Mouse (Mus musculus) c-Kit-positive CD71-negative TER-119-negative erythroid progenitor cells, embryonic 14.5 days (primary cell): ENCODE data around the gene Ppp1r9a.
"Not testable (repeated sequence)": the region's sequence is repeated elsewhere in the genome, so short reads cannot be mapped to it uniquely, and the experiment has no call there.

Experiments used
- DNase-seq: peaks from one replicate; pipeline ENCODE4 v3.0.0-alpha.2; 2013; ENCODE audit warnings: low read depth

Ppp1r9a gene

DNA sequence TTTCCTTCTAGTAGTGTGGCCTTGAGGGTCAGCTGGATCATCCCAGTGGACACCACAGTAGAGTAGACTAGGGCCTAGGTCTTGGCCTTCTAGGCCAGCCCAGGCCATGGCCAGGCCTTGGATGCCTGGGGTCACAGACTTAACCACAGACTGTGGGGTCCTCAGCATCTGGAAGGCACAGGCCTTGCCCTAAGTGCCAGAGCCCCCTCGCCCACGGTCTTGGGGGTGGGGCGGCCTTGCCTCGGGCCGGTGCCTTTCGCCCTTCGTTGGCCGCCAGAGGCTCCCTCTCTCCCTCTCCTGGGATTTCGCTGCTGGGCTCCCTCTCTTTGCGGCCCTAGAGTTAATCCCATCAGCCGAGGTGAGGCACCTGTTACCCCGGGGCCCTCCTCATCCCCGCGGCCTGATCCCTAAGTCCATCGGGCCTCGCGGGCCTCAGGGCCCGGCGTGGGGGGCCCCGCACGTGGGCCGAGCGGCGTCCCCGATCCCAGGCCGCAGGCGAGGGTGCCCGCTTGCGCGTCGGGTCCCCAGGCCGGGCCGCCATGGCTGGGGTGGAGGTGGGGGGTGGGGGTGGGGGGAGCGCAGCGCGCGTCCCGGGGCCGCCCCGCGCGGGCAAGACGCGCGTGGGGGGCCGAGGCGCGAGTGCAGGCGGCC is at the start of gene Ppp1r9a:
Gene Ppp1r9a, plus strand, starts transcription at position 244 of the 651 bp plus-strand sequence.
- DNase-seq = no peak

- DNase-seq = no peak
These were observed 47.5 kb upstream of the Ppp1r9a start for GRCm38 (mm10) chr6:4855236-4855635.

DNA sequence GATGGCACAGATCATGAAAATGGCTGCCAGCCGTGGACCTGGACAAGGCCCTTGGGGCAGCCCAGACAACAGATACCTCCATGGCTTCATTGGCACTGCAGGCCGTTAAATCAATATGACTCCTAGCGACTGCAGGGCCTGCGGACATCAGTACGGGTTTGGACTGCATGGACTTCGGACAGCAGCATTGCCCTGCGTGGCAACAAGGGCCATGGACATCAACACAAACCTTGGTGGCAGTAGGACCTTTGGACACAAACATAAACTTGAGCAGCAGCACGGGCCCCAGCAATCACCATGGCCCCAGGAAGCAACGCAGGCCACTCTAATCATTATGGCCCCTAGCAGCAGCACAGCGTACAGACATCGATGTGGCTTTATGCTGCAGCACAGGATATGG is 45.8 kb upstream of the Ppp1r9a start:
- DNase-seq = no peak

GRCm38 (mm10) chr6:4884316-4884715 is 18.4 kb upstream of the Ppp1r9a start:
- DNase-seq = no peak

GRCm38 (mm10) chr6:4889544-4889943 is 13.2 kb upstream of the Ppp1r9a start:
- DNase-seq = no peak

DNA sequence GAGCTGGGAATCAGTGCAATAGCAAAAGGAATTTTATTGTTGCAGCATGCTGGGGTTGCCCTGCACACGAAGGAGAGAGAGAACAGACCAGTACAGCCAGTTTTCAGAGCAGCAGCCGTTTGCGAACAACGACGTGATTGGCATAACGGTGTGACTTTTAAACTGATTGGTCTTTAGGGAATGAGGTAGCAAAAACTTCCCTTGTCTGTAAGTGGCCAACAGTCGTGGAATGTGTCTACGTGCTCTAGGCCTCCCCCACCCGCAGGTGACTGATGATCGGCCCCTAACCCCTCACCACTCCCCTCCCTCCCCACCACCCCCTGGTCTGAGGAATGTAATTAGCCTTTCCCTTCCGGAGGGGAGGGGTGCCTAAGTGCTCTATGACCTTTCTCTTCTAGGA is 10.3 kb upstream of the Ppp1r9a start:
- no peak for DNase-seq

DNA sequence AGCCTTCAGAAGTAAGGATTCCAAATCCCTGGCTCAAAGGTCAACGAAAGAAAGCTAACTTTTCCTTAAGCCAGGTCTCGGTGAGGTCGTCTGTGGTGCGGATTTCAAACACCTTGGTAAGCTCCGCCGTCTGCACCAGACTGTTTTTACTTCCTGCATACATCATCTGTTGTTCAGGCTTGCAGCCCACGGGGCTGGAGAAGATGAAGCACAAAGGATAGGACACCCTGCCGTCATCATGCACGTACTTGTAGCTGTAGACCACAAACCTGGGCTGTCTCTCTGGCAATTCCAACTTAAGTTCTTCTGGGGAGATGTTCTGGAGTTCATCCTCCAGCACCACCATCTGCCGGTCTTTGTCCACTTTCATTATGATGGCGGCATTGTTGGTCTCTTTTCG is 9.4 kb upstream of the Ppp1r9a start:
- DNase-seq = not testable (repeated sequence)

DNA sequence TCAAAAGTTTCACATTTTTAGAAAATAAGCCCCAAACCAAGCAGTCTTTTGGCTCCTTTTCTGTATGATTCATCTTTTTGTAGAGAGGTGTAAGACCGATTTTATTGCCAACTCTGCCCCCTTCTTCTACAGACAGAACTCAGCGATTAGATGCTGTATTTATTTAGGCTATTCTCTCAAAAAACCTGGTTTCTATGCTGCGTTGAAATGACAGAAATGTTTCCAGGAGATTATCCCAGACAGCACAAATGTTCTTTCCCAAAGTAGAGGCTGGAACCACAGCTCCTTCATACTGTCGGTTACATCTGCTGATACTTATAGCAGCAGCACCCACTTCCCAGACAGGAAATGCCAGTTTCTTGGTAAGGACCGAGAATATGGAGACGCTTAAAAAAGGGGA is 2.8 kb upstream of the Ppp1r9a start:
- no peak for DNase-seq

DNA sequence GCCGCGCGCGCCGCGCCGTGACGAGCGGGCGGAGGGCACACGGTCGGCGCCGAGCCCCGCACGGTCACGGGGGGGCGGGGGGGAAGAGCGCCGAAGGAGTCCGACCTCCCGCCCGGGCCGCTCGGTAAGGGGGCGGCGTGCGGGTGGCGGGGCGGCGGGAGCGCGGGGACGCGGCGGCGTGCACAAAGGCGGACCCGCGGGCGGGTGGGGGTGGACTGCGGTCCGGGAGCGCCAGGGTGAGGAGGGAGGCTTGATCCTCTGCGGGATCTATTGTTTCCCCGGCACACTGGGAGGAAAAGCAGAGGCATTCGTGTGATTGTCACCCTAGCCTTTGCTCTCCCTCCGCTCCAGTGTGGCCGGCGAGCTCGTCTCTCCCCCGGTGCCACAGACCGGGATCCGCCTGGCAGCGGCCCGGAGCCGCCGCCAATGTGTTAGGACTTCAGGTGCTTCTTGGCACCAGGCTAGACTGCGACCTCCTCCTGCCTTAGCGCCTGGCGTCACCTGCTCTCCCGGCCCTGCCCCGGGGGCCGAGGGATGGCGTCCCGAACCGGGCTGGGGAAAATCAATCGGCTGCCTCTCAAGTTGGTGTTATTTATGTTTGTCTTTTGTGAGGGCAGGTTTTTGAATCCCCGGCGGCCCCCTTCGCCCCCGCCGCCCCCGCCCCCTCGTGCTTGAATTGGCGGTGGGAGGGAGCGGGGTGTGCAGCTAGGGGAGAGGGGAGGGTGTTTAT is 773 bp downstream of the Ppp1r9a start:
- no peak for DNase-seq

DNA sequence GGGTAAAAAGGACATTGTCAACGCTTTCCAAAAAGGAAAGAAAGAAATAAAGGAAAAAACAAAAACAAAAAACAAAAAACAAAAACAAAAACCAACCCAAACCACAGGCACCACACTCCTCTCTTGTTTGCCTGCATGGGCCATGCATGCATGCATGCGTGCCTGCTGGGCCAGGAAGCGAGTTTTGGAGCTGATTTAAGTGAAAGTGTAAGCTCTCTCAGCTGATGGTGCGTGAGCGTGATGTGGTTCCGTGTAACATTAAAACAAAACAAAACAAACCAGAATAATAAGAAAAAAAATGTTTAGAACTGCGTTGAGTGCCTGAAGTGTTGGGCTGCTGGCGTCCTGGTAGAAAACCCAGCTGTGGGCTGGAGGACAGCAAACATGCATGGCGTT is 1.3 kb downstream of the Ppp1r9a start:
- DNase-seq = no peak

- DNase-seq = no peak
These were observed 7.4 kb downstream of the Ppp1r9a start for GRCm38 (mm10) chr6:4910042-4910634.

GRCm38 (mm10) chr6:4918470-4918869 is 15.8 kb downstream of the Ppp1r9a start:
- no peak for DNase-seq

DNA sequence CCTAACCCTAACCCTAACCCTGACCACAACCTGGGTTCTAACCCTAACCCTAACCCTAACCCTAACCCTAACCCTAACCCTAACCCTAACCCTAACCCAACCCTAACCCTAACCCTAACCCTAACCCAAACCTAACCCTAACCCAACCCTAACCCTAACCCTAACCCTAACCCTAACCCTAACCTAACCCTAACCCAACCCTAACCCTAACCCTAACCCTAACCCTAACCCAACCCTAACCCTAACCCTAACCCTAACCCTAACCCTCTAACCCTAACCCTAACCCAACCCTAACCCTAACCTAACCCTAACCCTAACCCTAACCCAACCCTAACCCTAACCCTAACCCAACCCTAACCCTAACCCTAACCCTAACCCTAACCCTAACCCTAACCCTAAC is 21.1 kb downstream of the Ppp1r9a start:
- not testable (repeated sequence) for DNase-seq

DNA sequence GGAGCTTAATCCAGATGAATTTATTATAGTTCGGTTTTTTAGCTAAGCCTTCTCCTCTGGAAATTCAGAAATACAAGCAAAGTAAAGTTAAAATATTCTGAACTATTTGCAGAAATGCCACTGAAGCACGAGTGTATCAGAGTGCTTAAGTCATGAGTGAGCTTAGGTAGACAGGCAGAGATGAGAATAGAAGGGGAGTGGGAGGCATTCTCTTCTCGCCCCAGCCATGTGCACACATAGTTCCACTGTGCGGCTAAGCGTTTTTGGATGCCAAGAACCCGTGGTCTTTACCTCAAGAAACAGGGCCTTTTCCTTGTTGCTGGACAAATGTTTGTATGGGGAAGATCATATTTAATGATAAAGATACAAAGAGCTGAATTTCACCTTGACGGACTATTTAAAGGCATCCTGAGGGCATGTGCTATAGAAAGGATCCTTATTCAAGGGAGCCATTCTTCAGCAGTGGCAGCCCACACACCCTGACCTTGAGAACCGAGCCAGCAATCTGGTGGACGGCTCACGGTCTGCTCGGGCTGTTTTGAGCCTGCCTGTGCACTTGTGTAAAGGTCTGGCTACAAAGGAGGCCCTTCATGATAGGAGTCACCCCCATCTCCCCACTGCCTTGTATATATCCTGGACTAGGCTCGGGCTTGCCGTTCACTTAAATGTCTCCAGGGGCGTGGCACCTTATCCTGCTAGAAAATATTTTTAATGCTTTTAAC is 23.4 kb downstream of the Ppp1r9a start:
- no peak for DNase-seq

- DNase-seq = no peak
These were observed 27.6 kb downstream of the Ppp1r9a start for GRCm38 (mm10) chr6:4930321-4930720.

- no peak for DNase-seq
These were observed 36.2 kb downstream of the Ppp1r9a start for GRCm38 (mm10) chr6:4938901-4939300.

- DNase-seq = no peak
These were observed 37.4 kb downstream of the Ppp1r9a start for GRCm38 (mm10) chr6:4940086-4940485.

DNA sequence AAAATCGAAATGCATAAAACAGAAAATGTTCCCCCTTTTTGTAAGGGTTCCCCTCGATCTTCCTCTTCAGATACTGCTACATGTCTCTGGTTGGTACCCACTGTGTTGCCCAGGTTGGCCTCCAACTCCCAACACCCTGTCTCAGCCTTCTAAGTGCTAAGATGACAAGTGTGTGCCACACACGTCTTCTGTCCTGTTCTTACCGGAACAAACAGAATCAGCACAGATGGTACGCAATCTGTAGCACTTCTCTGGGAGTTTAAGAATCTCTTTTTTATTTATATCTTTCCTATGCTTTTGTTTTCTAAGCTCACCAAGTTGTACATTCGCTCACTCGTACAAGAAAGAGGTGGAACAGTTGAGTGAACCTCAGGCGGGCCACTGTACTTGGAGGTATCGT is 37.9 kb downstream of the Ppp1r9a start:
- no peak for DNase-seq

DNA sequence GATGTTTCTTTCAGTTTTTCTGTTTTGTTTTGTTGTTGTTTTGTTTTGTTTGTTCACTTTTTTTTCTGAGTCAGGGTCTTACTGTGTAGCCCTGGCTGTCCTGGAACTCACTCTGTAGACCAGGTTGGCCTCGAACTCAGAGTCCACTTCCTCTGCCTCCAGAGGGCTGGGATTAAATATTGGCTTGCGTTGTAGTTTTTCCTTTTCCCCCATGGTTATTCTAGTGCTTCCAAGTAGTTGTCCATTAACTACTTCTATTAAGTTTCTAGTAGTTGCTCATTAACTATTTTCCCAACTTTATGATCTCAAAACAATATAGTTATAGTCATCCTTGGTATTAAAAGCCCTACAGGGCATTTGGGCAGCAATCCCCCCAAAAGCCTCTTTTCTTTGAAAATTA is 41.1 kb downstream of the Ppp1r9a start:
- DNase-seq = no peak

DNA sequence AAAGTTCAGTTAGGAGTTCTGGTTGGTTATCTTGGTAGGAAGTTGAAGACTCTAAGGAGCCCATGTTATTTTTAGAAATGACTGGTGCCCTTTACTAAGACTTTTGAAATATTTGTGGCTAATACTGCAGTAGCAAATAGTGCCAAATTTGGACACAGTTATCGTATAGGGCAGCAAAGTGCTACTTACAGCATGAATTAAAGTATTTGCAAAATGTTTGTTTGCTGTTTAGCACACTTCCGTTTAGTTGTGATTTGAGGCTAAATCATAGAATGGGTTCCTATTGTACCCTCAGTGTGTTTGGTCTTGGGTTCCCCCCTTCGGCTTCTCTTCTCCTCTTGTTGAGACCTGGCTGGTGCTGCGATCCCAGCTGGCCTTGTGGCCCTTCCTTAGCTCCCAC is 45.3 kb downstream of the Ppp1r9a start:
- DNase-seq = no peak

DNA sequence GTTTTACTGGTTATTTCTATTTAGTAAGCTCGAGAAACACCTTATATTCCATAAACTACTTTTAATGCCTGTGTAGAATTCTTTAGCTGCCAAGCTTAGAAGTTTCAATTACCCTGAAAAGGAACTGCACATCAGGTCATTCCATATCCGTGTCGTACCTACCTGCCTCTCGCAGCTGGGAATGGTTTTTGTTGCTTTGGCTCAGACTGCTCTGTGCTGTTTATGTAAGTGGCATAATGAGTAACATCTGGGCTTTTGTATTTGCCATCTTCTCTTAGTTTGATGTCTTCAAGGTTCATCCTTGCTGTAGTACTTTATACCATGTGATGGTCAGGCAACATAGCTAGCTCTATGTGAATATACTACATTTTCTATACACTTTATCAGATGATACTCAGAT is 47.0 kb downstream of the Ppp1r9a start:
- no peak for DNase-seq

DNA sequence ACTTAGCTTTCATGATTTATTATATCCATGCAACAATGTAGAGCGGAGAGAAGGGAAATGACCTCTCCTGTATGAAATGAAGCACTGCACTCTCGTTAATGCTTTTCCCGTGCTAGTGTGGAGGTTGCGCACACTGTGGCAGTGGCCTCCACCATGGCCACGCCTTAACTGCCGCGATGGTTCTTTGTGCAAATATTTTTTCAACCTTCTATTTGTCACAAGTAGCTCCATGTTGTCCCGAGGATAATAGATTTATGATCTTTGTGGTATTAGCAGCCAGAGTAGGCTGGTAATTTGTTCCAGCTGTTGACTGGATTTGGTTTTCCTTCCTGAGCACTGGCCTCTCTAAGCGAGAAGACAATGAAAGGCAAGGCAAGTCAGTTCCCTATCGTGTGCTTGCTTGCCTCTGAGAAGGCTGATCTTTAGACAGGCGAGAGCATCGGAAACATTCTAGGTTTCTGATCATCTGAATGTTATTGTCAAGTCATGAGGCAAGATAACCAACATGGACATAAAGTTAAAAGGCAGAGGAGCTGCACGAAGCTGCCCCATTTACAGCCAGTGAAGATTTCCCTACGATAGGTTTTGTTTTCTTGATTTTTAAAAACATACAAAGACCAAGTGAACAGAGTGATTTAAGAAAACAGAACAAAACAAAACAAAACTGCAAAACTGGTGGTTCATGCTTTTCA is 50.5 kb downstream of the Ppp1r9a start:
- DNase-seq = no peak
